Mouse (Mus musculus) retina, postnatal 7 days (tissue): Measurements from ENCODE around the gene Gm45711.

Experiments
- DNase-seq: peaks from one replicate; pipeline ENCODE4 v3.0.0-alpha.2; 2012; ENCODE audit warnings: low read depth, low spot score

The Gm45711 gene

DNA sequence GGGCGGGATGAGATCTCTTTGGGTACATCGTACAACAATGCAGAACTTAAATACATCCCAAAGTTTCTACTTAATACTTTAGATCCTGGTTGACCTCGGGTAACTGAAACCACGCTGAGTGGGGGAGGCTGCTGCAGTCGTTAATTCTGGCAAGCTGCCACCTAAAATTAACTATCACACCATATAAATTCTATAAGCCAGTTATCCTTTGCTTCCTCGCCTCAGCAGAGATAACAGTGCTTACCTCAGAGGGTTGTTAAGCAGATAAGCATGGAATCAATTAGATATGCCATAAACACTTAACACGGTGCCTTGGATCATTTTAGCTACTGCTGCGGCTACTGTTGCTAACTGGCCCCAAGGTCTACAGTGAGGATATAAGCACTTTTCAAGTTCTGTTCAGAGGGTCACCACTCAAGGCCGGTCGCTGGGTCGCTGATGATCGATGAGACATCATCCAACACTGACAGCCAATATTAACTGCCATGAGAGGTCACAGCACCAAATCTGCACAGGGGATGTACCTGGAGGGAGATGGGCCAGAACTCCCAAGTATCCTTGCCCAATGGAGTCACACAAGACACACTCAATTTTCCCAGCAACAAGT lies 67.7 kb downstream of the Gm45711 start:
- no peak for DNase-seq

DNA sequence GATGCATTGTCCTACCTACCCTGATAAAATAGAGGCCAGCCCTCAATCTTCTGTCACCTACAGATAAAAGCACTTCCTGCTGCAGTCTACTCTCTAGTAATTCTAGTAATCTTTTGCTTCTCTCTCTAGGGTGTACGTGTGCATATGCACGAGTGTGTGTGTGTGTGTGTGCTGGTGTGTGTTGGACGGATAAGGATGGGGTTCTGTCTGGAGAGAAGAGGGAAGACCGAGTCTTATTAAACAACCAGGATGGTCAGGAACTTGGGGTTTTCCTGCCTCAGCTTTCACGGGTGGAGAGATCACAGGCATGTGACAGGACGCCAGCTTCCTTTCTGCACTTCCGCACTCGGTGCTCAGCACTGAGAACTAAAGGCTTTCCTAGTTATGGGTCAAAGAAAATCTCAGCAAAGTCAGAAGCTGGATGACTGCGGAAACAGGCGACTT lies 70.4 kb downstream of the Gm45711 start:
- DNase-seq: no peak

DNA sequence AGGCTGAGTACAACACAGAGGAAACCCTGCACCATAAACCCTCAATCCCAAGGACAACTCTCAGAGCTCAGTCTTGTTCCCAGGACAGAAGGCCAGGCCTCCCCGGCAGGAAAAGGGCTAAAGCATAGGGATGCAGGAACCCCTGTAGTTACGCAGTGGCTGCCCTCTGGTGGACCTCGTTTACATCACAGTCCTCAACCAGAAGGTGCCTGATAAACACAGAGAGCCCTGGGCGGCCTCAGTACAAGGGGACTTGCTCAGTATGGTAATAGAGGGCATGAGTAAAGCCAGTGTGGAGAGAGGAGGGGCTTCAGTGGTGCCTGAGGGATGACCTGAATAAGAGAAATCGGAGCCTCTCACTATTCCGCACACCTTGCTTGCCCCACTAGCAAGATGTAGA lies 75.3 kb downstream of the Gm45711 start:
- DNase-seq: no peak

DNA sequence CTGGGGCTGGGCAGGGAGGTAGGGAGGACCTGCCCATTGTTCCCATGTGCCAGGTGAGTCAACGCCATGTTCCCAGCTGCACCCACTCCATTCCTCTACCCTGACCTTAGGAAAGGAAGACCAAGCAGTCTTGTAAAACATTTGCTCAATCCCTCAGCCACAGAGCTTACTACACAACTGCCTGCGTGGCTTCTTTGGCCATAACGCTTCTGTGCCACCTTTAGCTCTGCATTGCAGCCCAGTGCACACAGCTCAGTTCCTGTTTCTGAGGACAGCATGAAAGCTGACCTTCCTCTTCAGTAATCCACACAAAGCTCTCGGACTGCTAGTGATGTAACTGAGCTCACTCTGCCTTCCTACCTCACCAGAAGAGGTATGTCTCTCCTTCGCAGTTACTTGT lies 77.0 kb downstream of the Gm45711 start:
- DNase-seq: no peak

- no peak for DNase-seq
Measured at GRCm38 (mm10) chr8:104232039-104232438, 77.8 kb downstream of the Gm45711 start.
